Mouse (Mus musculus): ENCODE data around the gene Pbx4.

The Pbx4 gene

DNA sequence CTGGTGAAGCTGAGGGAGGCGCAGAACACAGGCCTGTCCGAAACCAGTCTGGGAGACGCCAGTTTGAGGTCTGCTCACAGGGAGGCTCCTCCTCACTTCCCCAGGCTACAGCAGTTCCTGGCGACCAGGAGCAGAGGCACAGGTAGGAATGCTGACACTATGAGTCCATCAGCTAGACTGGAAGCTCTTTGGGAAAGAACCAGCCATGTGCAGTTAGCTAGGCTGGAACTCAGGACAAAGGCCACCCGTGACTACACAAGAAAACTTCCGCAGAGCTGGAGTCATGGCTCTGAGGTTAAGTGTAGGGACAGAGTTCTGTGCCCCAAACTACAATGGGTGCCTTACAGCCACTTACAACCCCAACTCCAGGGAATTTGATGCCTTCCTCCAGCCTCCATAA lies 65.6 kb downstream of the Pbx4 start:
- DNase-seq (ENCODE audit: low read depth, low spot score): no peak

GRCm38 (mm10) chr8:69899876-69900275 lies 67.6 kb downstream of the Pbx4 start:
- no peak for DNase-seq (ENCODE audit: low read depth, low spot score)

GRCm38 (mm10) chr8:69900895-69901451 lies 68.7 kb downstream of the Pbx4 start:
- peak; percentile 42 for DNase-seq (ENCODE audit: low read depth, low spot score)

DNA sequence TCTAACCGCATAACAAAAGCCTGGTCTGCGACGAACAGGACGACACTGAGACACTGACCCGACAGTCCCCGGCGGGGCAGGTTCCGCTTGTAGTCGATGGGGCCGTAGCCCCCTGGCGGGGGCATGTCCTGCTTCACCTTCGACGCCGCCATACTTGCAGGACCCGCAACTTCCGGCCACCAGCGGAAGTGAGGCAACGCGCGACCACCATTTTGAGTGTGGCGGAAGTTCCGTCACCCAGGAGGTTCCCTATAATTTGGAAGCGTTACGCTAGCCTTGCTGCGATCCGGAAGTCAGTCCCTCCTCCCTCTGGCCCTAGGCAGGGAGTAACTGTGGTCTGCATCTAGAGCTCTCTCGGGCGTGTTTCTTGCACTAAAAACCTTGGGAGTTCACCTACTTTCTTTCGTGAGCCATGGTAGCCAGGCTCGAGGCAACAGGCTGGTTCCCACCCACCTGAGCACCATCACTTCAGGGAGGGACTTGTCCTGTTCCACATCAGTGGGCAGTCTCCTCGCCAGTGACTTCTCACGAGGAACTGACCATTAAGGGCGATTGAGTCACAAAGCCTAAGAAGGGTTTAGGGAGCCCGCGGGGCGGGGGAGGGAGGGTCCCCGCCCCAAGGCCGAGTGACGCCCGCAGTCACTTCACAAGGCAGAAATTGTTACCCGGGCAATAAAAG lies 69.3 kb downstream of the Pbx4 start:
- peak; percentile 98 for DNase-seq (ENCODE audit: low read depth, low spot score)

DNA sequence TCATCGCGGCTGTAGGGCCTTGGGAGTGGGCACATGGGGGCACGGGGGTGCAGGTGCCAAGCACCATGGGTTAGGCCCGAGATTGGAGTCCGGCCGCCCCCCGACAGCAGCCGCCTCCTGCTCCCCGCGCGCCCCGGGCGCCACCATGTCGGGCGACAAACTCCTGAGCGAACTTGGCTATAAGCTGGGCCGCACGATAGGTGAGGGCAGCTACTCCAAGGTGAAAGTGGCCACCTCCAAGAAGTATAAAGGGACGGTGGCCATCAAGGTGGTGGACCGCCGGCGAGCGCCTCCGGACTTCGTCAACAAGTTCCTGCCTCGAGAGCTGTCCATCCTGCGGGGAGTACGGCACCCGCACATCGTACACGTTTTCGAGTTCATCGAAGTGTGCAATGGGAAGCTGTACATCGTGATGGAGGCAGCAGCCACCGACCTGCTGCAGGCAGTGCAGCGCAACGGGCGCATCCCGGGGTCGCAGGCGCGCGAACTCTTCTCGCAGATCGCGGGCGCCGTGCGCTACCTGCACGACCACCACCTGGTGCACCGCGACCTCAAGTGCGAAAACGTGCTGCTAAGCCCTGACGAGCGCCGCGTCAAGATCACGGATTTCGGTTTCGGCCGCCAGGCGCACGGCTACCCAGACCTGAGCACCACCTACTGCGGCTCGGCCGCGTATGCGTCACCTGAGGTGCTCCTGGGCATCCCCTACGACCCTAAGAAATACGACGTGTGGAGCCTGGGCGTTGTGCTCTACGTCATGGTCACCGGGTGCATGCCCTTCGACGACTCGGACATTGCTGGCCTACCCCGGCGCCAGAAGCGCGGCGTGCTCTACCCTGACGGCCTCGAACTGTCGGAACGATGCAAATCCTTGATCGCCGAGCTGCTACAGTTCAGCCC lies 70.1 kb downstream of the Pbx4 start, which contains the start of the genes Tssk6, Ndufa13 and Yjefn3:
Gene Tssk6, plus strand, starts transcription at position 22 of the 900 bp plus-strand sequence.
Gene Ndufa13, minus strand, starts transcription at position 396 of the 900 bp plus-strand sequence.
Gene Yjefn3, minus strand, starts transcription at position 550 of the 900 bp plus-strand sequence.
- no peak for DNase-seq (ENCODE audit: low read depth, low spot score)

DNA sequence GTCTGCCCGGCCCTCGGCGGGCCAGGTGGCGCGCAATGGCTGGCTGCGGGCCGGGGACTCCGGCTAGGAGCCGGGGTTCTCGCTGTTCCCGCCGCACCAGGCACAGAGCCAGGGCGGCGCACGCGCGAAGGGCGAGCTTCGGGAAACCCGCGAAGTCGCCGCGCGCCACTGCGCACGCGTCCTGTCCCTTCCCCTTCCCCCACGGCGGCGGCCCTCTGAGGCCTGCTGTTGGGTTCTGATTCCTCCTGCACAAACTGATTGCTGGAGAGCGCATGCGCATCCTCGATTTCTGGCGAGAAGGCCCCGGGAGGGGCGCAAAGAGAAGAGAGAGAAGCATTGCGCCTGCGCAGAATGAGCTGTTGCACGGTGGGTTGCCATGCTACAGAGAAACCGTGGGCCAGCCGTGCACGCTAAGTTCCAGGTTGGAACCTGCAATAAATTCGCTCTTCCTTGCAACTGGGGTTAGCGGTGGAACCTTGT lies 70.8 kb downstream of the Pbx4 start:
- peak; percentile 99 for DNase-seq (ENCODE audit: low read depth, low spot score)

DNA sequence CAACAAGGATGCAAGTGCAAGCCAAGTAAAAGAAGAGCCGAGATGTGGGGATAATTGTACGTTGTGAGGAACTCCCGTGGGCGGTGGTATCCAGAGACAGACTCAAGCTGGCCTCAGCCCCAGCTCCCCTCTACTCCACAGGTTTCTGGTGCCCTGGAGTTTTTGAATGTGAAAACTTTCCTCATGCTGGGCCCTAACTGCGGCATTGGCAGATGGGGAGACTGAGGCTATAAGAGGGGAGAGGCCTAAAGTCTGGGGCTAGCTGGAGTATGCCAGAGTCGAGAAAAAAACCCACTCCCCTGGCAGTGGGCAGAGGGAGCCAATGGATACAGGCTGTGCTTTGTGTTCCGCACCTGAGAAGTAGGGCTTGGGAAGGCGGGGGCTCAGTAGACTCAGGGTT lies 71.8 kb downstream of the Pbx4 start:
- DNase-seq (ENCODE audit: low read depth, low spot score): no peak

- peak; percentile 52 for DNase-seq (ENCODE audit: low read depth, low spot score)
Measured at GRCm38 (mm10) chr8:69906260-69906659, 74.0 kb downstream of the Pbx4 start.

GRCm38 (mm10) chr8:69907106-69907505 lies 74.8 kb downstream of the Pbx4 start:
- peak; percentile 70 for DNase-seq (ENCODE audit: low read depth, low spot score)

- DNase-seq (ENCODE audit: low read depth, low spot score): no peak
Measured at GRCm38 (mm10) chr8:69911917-69912316, 79.6 kb downstream of the Pbx4 start.

DNA sequence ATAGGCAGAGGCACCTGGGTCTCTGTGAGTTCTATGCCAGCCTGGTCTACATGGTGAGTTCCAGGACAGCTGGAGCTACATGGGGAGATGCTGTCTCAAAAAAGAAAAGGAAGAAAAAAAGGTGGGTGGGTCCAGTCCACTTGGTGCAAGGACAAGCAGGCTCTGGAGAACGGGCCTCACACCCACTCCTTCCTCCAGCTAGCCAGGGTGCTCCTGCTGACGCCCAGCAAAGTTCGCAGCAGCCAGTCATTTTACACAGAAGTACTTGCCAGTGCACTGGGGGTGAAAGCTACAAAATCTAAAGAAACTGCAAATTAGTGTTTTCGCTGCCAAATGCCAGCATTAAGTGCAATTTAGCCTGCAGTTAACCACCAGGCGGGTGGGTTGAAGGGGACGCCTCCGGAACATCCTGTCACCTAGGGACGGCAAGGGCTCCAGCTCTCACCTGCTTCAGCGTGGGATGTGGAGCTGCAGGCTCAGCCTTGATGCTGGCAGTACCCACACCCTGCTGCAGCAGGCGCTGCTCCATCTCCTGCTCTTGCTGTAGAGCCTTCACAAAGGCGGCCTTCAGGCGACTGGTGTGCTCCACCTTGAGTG lies 80.3 kb downstream of the Pbx4 start:
- no peak for DNase-seq (ENCODE audit: low read depth, low spot score)

DNA sequence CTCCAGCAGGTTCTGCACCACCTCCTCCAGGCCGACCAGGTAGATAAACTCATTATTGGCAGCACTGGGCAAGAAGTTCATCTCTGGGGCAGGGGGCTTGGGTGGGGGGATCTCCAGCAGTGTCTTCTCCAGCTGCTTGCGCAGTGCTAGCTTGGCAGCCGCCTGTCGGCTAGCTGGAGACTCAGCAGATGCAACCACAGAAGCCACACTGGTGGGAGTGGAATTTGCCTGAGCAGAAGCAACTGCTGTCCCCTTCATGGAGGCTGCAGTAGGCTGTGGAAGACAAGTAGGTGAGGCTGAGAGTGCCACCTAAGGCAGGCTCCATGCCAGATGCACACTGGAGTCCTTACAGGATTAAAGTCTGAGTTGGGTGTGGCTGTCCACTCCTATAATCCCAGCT lies 82.2 kb downstream of the Pbx4 start:
- no peak for DNase-seq (ENCODE audit: low read depth, low spot score)

GRCm38 (mm10) chr8:69915748-69916147 lies 83.5 kb downstream of the Pbx4 start:
- DNase-seq (ENCODE audit: low read depth, low spot score): peak; percentile 51

DNA sequence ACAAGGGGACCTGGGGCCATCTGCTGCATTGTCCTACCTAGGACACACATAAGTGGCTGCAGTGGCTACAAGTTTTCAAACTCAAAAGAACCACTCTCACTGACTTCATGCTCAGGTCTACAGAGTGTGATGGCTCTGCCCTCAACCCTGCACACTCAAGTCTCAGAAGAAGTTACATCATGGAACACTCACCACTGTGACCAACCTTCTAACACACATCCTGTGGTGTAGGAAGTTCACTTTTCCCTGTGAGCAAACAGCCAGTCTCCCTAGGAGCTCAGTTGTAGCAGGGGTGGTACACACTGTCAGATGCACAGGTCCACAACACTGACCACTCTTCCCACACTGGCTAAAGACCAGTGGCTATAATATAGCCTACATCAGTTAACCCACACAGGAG lies 86.2 kb downstream of the Pbx4 start:
- no peak for DNase-seq (ENCODE audit: low read depth, low spot score)

GRCm38 (mm10) chr8:69919010-69919409 lies 86.7 kb downstream of the Pbx4 start:
- peak; percentile 98 for DNase-seq (ENCODE audit: low read depth, low spot score)

DNA sequence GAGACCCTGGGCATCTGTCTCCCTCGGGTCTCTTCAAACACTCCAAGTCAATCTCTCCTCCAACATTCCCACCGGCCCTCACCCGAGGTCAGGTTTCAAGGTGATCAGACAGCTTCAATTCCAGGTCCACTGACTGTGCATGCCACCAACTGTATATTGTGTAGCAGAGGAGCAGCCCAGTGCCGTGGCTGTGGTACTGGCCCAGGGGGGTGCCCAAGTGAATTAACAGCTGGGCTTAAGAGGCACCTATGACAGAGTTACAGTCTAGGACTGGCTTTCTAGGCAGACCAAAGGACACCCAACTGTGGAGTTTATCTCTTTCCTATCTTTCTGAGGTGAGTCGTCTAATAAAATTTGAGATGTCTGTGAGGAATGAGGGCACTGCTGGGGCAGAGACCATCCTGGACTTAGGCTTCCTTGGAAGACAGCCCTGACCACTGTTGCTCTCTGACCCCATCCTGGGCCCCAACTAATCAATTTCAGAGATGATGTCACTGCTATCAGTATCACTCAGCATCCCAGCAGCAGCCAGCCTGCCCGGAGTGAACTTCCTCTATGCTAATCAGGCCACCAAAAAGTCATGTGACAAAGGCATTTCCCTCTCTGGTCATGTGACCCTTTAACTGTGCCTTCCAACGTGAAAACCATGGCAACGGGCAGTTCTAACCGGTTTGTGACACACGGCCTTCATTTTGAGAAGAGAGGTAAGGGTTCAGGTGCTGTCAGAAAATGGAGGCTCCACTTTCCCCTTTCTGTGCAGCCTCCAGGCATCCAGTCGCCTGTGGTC lies 87.8 kb downstream of the Pbx4 start:
- DNase-seq (ENCODE audit: low read depth, low spot score): peak; percentile 85

DNA sequence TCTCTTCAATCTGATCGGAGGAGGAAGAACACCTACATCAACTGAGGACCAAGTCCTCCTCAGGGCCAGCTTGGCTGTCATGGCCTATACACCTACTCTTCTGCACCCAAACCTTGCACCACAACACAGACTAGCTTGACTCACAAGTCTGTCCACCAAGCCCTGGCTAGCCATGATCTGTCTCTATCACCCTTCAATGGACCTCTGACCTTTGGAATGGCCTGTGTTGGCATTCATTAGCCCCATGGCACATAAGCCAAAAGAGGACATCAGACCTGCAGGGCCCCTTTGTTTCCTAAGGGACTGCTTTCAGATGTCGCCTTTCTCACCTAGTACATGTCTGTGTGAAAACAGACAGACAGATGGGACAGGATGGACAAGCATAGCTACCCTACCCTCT lies 88.8 kb downstream of the Pbx4 start:
- no peak for DNase-seq (ENCODE audit: low read depth, low spot score)
